ENCODE assay signal across 21 mouse cellular contexts in the genomic region with DNA sequence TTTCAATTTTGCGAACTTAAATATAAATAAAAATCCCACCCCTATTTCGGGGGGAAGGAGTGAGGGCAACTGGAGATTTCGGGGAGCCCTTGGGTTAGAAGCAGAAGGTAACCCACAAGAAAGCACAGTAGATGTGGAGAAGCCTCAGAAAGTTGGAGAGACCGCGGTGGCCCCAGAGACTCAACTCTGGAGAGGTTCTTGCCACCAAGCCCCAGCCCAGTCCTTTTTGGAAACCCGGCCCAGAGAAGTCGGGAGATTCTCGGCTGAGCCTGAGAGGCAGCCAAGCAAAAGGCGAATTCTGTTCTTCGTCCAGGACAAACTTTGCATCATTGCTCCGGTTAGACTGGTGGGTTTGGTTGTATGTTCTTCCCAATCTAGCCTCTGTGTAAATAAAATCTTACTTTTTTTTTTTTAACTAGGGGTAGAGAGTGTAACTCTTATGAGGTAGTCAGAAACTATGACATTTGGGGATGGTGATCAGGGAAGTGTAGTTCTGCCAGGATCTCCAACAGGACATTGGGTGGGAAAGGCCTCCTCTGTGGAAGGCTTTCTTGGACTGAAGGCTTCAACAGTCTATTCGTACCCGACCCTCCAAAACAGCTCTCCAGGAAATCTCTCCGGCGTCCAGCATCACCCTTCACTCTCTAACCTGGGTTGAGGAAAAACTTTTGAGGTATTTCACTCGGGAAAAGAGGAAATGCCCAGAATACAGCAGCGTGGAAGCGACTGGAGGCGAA. TPM values are rescaled to one million over a fixed set of nuclear protein-coding genes. Genes with fewer than 3 reads are reported as not detected.
A peak's percentile ranks its signal among the peaks of the same experiment; 100 is the strongest.
DNase-seq lines count a peak whose midpoint lies in the region; ATAC-seq and TF ChIP-seq lines count a peak whose summit lies in the region.
"Had no signal": no experiment of that assay in that cellular context is flagged by ENCODE, and none has a peak within 500 bp of the region (broad histone marks: within the 10 kb centered on the region; RNA-seq: fewer than 3 reads in every experiment).

No protein-coding gene starts in this region.

- peaks cover 100% of the 10 kb centered on the region for H3K27me3 ChIP-seq in forebrain, embryonic 10.5 days (ENCODE audit: poor library complexity, severe bottlenecking)
- H3K27me3 ChIP-seq in forebrain, embryonic 11.5 days (ENCODE audit: control insufficient read depth, insufficient read depth, low read length) = peaks cover 89% of the 10 kb centered on the region
- H3K27me3 ChIP-seq in embryonic facial prominence, embryonic 13.5 days = peaks cover 97% of the 10 kb centered on the region
- H3K27me3 ChIP-seq in hindbrain, postnatal 0 days (ENCODE audit: insufficient read depth, low read length) = peaks cover 64% of the 10 kb centered on the region
- peaks cover 34% of the 10 kb centered on the region for H3K27me3 ChIP-seq in midbrain, embryonic 16.5 days (ENCODE audit: control insufficient read depth, insufficient read depth, low read depth, low read length)

- no peak for TF ChIP-seq CTCF in hindbrain, postnatal 0 days (IDR thresholded peaks at IDR 0.05; ENCODE audit: low read depth)

- H3K9me3 ChIP-seq in forebrain, embryonic 10.5 days = no peaks in the 10 kb centered on the region
- H3K9me3 ChIP-seq in forebrain, embryonic 11.5 days (ENCODE audit: control insufficient read depth, low read length) = no peaks in the 10 kb centered on the region
- H3K9me3 ChIP-seq in embryonic facial prominence, embryonic 13.5 days = no peaks in the 10 kb centered on the region
- no peaks in the 10 kb centered on the region for H3K9me3 ChIP-seq in hindbrain, postnatal 0 days (ENCODE audit: low read length)
- H3K9me3 ChIP-seq in midbrain, embryonic 16.5 days (replicated peaks; ENCODE audit: control insufficient read depth, low read length, poor library complexity, severe bottlenecking) = no peaks in the 10 kb centered on the region
- H3K9me3 ChIP-seq: heart, embryonic 15.5 days; kidney, embryonic 15.5 days; lung, embryonic 15.5 days had no signal

- H3K9ac ChIP-seq in forebrain, embryonic 11.5 days (ENCODE audit: low read length) = no peak overlapping the region
- no peak overlapping the region for H3K9ac ChIP-seq in embryonic facial prominence, embryonic 13.5 days
- H3K9ac ChIP-seq in hindbrain, postnatal 0 days (replicated peaks; ENCODE audit: low read length) = no peak overlapping the region
- 0 out of 2 replicates have a peak overlapping the region, but pooled peaks have one; percentile 40 for H3K9ac ChIP-seq in midbrain, embryonic 16.5 days (ENCODE audit: low read depth, low read length)
- H3K9ac ChIP-seq: heart, embryonic 15.5 days; kidney, embryonic 15.5 days; lung, embryonic 15.5 days had no signal

- no peak overlapping the region for H3K27ac ChIP-seq in forebrain, embryonic 10.5 days
- H3K27ac ChIP-seq in forebrain, embryonic 11.5 days (ENCODE audit: low read depth, low read length) = no peak overlapping the region
- H3K27ac ChIP-seq in embryonic facial prominence, embryonic 13.5 days = no peak overlapping the region
- peak overlapping the region; percentile 48; the same call in 1 of the 2 replicates for H3K27ac ChIP-seq in hindbrain, postnatal 0 days
- H3K27ac ChIP-seq in midbrain, embryonic 16.5 days (ENCODE audit: low read length) = peak overlapping the region; percentile 71
- H3K27ac ChIP-seq: heart, embryonic 15.5 days; kidney, embryonic 15.5 days; lung, embryonic 15.5 days had no signal

- H3K4me3 ChIP-seq in forebrain, embryonic 10.5 days = no peak overlapping the region
- no peak overlapping the region for H3K4me3 ChIP-seq in forebrain, embryonic 11.5 days (ENCODE audit: low read depth, low read length)
- no peak overlapping the region for H3K4me3 ChIP-seq in embryonic facial prominence, embryonic 13.5 days
- peak overlapping the region; percentile 53 for H3K4me3 ChIP-seq in hindbrain, postnatal 0 days (ENCODE audit: low read length)
- peak overlapping the region; percentile 54 for H3K4me3 ChIP-seq in midbrain, embryonic 16.5 days (ENCODE audit: low read depth, low read length)
- H3K4me3 ChIP-seq: heart, embryonic 15.5 days; kidney, embryonic 15.5 days; lung, embryonic 15.5 days had no signal

- no peaks in the 10 kb centered on the region for H3K36me3 ChIP-seq in forebrain, embryonic 10.5 days (replicated peaks)
- H3K36me3 ChIP-seq in forebrain, embryonic 11.5 days (ENCODE audit: control insufficient read depth, insufficient read depth, low read length) = no peaks in the 10 kb centered on the region
- no peaks in the 10 kb centered on the region for H3K36me3 ChIP-seq in embryonic facial prominence, embryonic 13.5 days
- H3K36me3 ChIP-seq in hindbrain, postnatal 0 days (ENCODE audit: insufficient read depth, low read length) = no peaks in the 10 kb centered on the region
- no peaks in the 10 kb centered on the region for H3K36me3 ChIP-seq in midbrain, embryonic 16.5 days (ENCODE audit: control insufficient read depth, insufficient read depth, low read length)
- H3K36me3 ChIP-seq: heart, embryonic 15.5 days; kidney, embryonic 15.5 days; lung, embryonic 15.5 days had no signal

- no peak overlapping the region for H3K4me2 ChIP-seq in forebrain, embryonic 11.5 days (ENCODE audit: low read depth, low read length, severe bottlenecking)
- H3K4me2 ChIP-seq in embryonic facial prominence, embryonic 13.5 days = peak overlapping the region; percentile 37; the same call in 1 of the 2 replicates
- H3K4me2 ChIP-seq in hindbrain, postnatal 0 days (ENCODE audit: low read depth, low read length) = peak overlapping the region; percentile 62
- peak overlapping the region; percentile 71 for H3K4me2 ChIP-seq in midbrain, embryonic 16.5 days (ENCODE audit: low read length)
- H3K4me2 ChIP-seq: heart, embryonic 15.5 days; kidney, embryonic 15.5 days; lung, embryonic 15.5 days had no signal

- peaks cover 45% of the 10 kb centered on the region for H3K4me1 ChIP-seq in forebrain, embryonic 10.5 days
- H3K4me1 ChIP-seq in forebrain, embryonic 11.5 days (replicated peaks; ENCODE audit: control insufficient read depth, insufficient read depth, low read length) = peaks cover 9% of the 10 kb centered on the region
- peaks cover 17% of the 10 kb centered on the region for H3K4me1 ChIP-seq in embryonic facial prominence, embryonic 13.5 days
- H3K4me1 ChIP-seq in hindbrain, postnatal 0 days (ENCODE audit: insufficient read depth, low read length) = no peaks in the 10 kb centered on the region
- peaks cover 14% of the 10 kb centered on the region for H3K4me1 ChIP-seq in midbrain, embryonic 16.5 days (ENCODE audit: control insufficient read depth, insufficient read depth, low read length)

- ATAC-seq in forebrain, embryonic 11.5 days (replicated peaks; ENCODE audit: low FRiP score) = no peak
- ATAC-seq in embryonic facial prominence, embryonic 13.5 days (ENCODE audit: insufficient number of reproducible peaks, insufficient read depth, low FRiP score, low TSS enrichment, low read depth) = no peak
- no peak for ATAC-seq in hindbrain, postnatal 0 days
- ATAC-seq in midbrain, embryonic 16.5 days = no peak
- no peak for ATAC-seq in erythroid progenitor cell, adult 5-6 weeks (replicated peaks; ENCODE audit: low FRiP score, poor library complexity, severe bottlenecking)
- ATAC-seq in cerebellum, adult (ENCODE audit: insufficient number of reproducible peaks, low FRiP score, low TSS enrichment) = no peak
- ATAC-seq: inflammation-experienced regulatory T-cells, adult 6 months; Patski had no signal

- peak; percentile 36 for DNase-seq in forebrain, embryonic 10.5 days (ENCODE audit: extremely low spot score, low spot score)
- no peak for DNase-seq in forebrain, embryonic 11.5 days (ENCODE audit: low spot score)
- peak; percentile 5 for DNase-seq in hindbrain, postnatal 0 days (ENCODE audit: low spot score)
- DNase-seq in ovary, postnatal 10 days (ENCODE audit: low spot score) = no peak
- DNase-seq: cerebellum, adult 18-20 months had no signal

- under 1% methylated on average over 19 of the region's 19 CpGs for WGBS in forebrain, embryonic 10.5 days
- WGBS in forebrain, embryonic 11.5 days = under 1% methylated on average over 19 of the region's 19 CpGs
- WGBS in embryonic facial prominence, embryonic 13.5 days = 5% methylated on average over 19 of the region's 19 CpGs
- WGBS in hindbrain, postnatal 0 days = 5% methylated on average over 19 of the region's 19 CpGs
- 3% methylated on average over 19 of the region's 19 CpGs for WGBS in midbrain, embryonic 16.5 days

RNA-seq across cellular contexts. Expression of gene En1, which starts 1.5 kb away (rescaled TPM):
- polyA plus RNA-seq in forebrain, embryonic 10.5 days (2016; fragmentation: Nextera tagmentation; extraction: Ambion mirVana) = 0.10 TPM in 2 replicates
- polyA plus RNA-seq in forebrain, embryonic 11.5 days (2014; fragmentation: Nextera tagmentation; extraction: Ambion mirVana) = 1.1 TPM in 2 replicates
- polyA plus RNA-seq in embryonic facial prominence, embryonic 13.5 days (2015; fragmentation: Nextera tagmentation; extraction: Ambion mirVana) = 2.7 and 2.8 TPM in 2 replicates
- 13.0 and 13.2 TPM in 2 replicates for total RNA-seq in hindbrain, postnatal 0 days (2014; rRNA removed)
- polyA plus RNA-seq in hindbrain, postnatal 0 days (2015; fragmentation: Nextera tagmentation; extraction: Ambion mirVana) = 6.3 and 6.9 TPM in 2 replicates
- polyA plus RNA-seq in midbrain, embryonic 16.5 days (2015; fragmentation: Nextera tagmentation; extraction: Ambion mirVana) = 5.9 and 7.6 TPM in 2 replicates
- not detected in 2 replicates for total RNA-seq in erythroid progenitor cell, adult 5-6 weeks (2015; ENCODE audit: low replicate concordance)
- not detected in 2 replicates for total RNA-seq in erythroid progenitor cell, adult 5-6 weeks (2017; ENCODE audit: low replicate concordance)
- total RNA-seq: granulocyte monocyte progenitor cell, adult 5-6 weeks; layer of hippocampus, adult 8-10 months; liver, adult 2 months; megakaryocyte progenitor cell, adult 5-6 weeks had no signal
- polyA plus RNA-seq: cortical plate, adult 2 months; heart, embryonic 15.5 days; inflammation-experienced regulatory T-cells, adult 6 months; liver, adult 2 months; lung, embryonic 15.5 days; Patski; small intestine, adult 2 months; stomach, embryonic 14.5 days had no signal

Comparison
In these comparisons a context has a peak if more than half of its experiments do, and no peak if none do; other contexts are left out.
1. DNase-seq: peak in forebrain, embryonic 10.5 days (single experiment) and hindbrain, postnatal 0 days (single experiment); none in forebrain, embryonic 11.5 days (single experiment) and ovary, postnatal 10 days (single experiment).
2. H3K27ac ChIP-seq: peak in hindbrain, postnatal 0 days (single experiment) and midbrain, embryonic 16.5 days (single experiment); none in forebrain, embryonic 10.5 days (single experiment), forebrain, embryonic 11.5 days (single experiment) and embryonic facial prominence, embryonic 13.5 days (single experiment).
3. H3K4me3 ChIP-seq: peak in hindbrain, postnatal 0 days (single experiment) and midbrain, embryonic 16.5 days (single experiment); none in forebrain, embryonic 10.5 days (single experiment), forebrain, embryonic 11.5 days (single experiment) and embryonic facial prominence, embryonic 13.5 days (single experiment).